Mouse (Mus musculus) R1 (cell line): ENCODE measurements around the gene Suds3.

Source experiments
- DNase-seq: peaks from one replicate; pipeline ENCODE4 v3.0.0-alpha.2; 2018; ENCODE audit warnings: low read depth, low spot score

Suds3 gene

GRCm38 (mm10) chr5:117114581-117115192 lies 1.2 kb downstream of the Suds3 start:
- peak; percentile 57 for DNase-seq

DNA sequence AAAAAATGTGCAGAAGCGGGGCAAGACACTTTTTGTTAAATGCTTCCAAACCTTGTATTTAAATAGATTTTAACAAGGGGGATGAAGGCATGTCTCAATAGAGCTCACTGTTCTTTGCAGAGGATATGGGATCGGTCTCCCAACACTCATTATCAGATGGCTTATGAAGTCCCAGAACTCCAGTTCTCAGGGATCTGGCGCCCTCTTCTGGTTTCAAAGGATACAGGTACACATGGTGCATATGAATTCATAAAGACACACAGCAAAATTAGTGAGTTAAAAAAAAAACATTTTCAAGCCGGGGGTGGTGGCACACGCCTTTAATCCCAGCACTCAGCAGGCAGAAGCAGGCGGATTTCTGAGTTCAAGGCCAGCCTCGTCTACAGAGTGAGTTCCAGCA lies 2.6 kb downstream of the Suds3 start:
- peak; percentile 65 for DNase-seq

GRCm38 (mm10) chr5:117111774-117112112 lies 4.2 kb downstream of the Suds3 start:
- DNase-seq: no peak

DNA sequence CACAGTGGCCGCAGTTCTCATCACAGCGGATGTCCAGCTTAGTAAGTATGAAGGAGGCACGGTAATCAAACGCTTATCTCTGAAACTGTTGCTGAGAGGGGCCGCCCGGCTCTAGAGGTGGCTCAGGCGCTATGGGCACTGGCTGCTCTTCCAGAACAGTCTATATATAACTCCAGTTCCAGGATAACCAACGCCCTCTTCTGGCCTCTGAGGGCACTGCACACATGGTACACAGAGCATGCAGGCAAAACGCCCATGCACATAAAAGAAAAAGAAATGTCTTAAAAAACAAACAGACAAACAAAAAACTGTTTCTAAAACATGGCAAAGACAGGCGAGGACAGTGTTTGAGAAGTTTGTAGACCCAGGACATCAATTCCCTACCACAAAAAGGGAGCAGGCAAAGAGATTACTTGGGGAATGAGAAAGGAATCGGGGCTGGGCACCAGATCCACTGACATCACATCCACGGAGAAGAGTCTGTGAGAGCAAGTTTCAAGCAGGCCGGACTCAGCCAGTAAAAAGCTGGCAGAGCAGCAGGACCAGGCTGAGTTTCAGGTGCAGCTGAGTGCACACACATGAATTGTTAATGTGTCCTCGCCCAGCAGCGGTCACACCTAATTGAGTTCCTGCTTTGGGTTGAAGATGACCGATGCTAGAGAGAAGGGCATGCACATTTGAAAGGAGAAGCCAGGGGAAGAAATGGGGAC lies 4.7 kb downstream of the Suds3 start:
- DNase-seq: peak; percentile 71

DNA sequence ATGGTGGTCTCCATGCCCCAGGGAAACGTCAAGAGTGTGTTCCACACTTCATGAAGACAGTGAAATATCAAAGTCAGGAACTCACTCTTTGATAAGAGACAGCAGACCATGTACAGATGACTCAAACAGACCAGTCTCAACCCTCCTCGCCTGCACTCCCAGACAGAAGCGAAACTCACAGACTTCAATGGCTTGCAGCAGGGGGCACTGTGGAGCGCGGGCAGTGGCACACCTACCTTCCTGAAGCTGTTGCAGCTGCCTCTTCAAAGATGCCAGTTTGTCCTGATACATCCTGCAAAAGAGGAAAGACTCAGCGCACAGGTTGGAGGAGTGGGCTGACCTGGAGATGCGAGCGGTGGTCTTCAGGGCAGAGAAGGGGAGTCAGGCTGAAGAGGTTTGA lies 6.4 kb downstream of the Suds3 start:
- peak; percentile 55 for DNase-seq

GRCm38 (mm10) chr5:117108731-117109130 lies 7.2 kb downstream of the Suds3 start:
- DNase-seq: no peak

- DNase-seq: no peak
Observed at GRCm38 (mm10) chr5:117108292-117108691, 7.6 kb downstream of the Suds3 start.

- DNase-seq: no peak
Observed at GRCm38 (mm10) chr5:117105761-117106160, 10.2 kb downstream of the Suds3 start.

GRCm38 (mm10) chr5:117104329-117104728 lies 11.6 kb downstream of the Suds3 start:
- DNase-seq: no peak

DNA sequence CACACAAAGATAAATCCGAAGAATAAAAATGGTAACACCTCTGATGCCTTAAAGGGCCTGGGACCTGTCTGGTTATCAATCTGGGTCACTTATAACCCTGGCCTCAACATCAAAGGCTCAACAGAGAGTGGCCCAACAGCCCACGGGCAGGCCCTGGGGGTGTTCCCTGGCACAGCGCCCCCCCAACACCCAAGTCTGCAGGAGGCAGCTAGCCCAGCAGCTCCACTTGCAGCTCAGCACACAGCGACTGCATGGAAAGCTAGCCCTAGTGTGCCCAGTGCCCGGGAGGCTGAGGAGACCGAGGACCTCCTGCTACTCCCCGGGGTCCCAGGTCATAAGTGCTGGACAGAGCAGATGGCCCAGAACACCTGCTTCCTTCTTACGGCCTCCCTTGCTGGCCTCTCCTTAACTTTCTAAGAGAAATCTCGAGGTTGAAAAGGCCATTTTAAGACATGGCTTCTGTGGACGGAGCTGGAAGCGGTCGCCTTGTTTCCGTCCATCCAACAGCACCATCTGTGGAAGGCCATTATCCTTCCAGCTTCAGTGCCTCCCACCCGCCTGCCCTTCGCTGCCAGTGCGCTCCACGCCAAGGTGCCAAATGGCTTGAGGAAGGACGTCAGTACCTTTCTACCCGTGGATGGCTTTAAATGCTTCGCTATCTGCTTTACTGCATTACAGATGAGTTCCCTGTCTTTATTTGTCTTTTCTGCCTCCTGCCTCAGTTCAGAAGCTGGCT lies 12.6 kb downstream of the Suds3 start:
- DNase-seq: no peak

- no peak for DNase-seq
Observed at GRCm38 (mm10) chr5:117099742-117100141, 16.2 kb downstream of the Suds3 start.

DNA sequence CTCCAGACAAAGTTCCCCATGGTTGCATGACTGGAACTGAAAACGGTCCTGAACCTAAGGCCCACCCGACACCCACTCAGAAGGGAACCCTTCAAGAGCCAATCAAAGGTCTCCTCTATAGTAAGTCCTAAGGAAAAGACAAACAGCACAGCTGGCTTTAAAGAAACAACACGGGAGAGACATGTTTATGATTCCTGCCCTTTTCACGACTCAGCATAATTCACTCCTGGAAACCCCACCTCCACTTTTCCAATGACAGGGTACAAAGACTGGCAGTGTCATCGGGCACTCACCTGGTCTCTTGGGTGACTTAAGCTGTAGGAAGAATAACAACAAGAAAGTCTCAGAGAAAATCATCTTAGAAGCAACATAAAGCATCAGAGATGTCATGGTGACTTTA lies 16.9 kb downstream of the Suds3 start:
- no peak for DNase-seq

DNA sequence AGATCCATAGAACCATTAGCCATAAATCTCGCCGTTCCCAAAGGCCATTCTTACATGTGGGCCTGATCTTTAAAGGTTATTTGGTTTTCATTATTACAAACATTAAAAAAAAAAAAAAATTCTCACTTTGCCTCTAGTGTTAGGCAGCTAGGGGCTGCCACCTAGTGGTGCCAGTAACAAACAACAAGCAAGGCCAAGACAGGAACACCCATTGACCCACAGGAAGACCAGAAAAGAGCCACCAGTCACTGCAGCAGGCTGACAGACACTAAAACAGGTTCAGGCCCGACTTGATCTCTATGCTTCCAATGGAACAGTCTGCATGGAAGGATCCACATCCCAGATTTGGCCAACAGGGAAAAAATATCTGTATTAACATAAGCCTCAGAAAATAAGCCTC lies 19.2 kb downstream of the Suds3 start:
- DNase-seq: peak; percentile 77

DNA sequence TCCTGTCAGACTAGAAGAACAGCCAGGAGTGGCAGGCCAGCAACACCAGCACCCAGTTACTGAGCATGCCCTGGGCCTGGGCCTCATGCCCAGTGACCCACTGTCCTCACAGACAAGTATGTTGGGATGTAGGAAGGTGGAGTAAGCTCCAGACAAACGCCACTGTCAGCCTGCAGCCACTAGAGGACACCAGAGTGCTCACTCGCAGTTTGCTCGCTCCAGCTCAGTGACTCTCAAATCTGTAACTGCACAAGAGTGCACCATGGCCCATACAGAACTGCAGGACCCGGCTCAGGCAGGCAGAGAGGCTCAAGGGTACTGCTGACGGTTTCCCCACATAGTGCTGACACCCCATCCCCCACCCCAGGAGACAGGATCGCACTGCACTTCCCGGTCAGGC lies 21.5 kb downstream of the Suds3 start:
- peak; percentile 86 for DNase-seq

DNA sequence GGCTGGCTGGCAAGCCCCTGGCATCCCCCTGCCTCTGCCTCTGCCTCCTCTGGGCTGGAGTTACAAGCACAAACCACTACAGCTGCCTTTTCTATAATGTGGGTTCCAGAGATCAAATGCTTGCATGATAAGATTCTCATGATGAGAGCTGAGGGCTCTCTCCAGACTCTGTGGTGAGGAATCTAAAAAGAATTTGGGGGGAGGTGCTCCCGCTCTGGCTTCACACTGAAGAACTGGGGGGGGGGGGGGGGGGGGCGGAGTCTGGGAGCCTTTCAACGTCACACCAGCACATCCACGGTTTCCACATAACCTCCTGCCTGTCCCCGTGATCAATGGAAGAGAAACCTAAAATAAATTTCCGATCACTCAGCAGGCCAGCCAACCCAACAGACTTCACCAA lies 26.1 kb downstream of the Suds3 start:
- no peak for DNase-seq

DNA sequence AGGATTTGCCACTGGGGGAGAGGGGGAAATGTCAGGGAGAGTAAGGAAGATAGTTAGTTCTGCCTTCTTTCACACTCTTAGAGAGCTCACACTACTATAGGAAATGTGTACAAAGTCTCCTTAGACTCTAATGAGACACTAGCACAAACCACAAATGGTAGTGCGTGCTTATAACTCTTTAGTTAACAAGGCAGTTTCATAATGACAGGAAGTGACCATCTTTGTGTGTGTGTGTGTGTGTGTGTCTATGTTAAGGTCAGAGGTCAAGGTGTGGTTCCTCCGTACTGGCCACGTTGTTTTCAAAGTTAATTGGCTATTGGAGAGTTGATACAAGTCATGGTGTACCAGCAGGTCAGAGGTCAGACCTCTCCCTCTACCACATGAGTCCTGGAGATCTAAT lies 26.8 kb downstream of the Suds3 start:
- no peak for DNase-seq

DNA sequence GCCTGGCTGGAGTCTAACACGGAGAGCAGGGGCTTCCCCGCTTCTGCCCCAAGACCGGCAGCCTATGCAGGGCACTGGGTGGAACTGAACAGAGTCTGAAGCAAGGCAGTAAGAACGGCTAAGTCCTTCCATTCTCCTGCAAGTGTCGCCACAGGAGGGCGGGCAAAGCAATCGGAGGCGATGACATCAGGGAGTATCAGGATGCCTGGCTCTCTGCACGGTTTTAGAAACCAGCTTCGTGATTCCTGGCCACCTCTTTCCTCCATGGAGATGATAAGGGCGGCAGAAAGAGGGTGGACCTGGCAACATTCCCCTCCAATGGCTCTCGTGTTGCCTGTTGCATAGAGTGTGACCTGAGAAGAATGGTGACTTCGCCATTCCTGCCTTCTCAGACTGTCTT lies 28.2 kb downstream of the Suds3 start:
- no peak for DNase-seq

DNA sequence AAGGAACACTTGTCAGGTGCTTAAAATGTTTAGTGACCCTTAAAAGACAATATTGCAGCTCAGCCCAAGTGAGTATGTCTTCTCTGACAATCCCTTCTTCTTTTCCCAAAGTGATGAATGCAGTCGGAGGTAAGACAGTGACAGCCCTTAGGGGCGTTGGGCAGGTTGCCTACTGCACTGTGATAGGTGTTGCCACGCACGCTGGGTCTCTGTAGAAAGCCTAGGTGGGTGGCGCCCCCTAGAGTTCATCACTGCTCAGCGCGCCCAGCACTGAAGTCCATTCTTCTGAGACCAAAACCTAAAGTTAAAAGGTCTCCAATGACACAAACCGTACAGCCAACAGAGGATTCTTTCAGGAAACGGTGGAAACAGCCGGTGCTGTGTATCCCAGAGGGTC lies 46.4 kb downstream of the Suds3 start:
- peak; percentile 70 for DNase-seq

DNA sequence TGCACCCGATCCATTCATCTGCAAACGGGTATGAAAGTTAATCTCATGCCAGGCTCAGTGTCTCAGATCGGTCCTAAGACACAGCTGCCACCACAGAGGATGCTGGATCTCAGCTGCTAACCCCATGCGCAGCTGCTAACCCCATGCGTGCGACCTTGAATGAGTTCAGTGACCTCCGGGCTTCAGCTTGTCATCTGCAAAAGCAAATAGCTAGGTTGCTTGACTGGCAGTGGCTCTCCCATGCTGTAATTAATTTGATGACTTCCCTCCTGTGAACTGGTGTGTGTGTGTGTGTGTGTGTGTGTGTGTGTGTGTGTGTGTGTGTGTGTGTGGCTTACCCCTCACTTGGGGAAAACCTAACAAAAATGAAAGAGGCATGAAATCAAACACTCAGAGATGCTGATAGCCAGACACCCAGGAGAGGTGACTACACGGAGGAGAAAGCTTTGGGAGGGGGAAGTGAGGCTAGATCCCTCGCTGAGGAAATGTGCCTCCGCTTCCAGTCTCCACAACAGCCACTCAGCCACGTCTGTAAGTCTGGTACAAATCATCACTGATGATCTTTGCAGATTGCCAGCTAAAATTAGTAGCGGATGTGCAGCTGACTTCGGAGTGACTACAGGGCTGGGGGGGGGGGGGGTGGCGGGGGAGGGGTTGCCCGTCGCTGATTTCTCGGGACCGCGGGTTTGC lies 47.0 kb downstream of the Suds3 start:
- no peak for DNase-seq

- peak; percentile 85 for DNase-seq
Observed at GRCm38 (mm10) chr5:117068181-117068580, 47.7 kb downstream of the Suds3 start.

DNA sequence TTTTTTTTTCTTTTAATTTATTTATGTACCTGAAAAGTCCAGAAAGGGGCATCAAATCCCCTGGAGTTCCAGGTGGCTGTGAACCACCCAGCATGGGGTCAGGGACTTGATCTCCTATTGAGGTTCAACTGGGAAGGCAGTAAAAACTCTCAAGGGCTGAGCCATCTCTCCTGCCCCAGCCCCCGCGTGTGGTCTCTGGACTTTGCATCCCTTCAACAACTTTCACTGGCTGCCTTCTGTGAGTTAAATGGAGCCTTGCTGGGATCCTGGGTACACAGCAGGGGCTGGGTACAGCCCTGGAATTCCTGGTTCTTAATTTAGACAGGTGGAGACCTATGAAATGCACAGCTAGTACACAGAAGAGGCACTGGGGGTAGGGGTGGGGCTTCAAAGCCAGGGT lies 54.7 kb downstream of the Suds3 start:
- DNase-seq: no peak

GRCm38 (mm10) chr5:117060484-117061130 lies 55.3 kb downstream of the Suds3 start:
- no peak for DNase-seq
